Mouse (Mus musculus) frontal cortex, postnatal 14 days (tissue): ENCODE results near the gene Lrig1.

ENCODE experiments used
- DNase-seq, 2 experiments: peaks; one replicate each; pipeline ENCODE4 v3.0.0; 2022; ENCODE audit warnings: low spot score in 2 of 2

Gene Lrig1

GRCm38 (mm10) chr6:94647574-94648430 lies 52.2 kb downstream of the Lrig1 start:
- no peak for DNase-seq

- DNase-seq, result no peak
Observed at GRCm38 (mm10) chr6:94646902-94647301, 53.1 kb downstream of the Lrig1 start.

- no peak for DNase-seq
Observed at GRCm38 (mm10) chr6:94646274-94646863, 53.6 kb downstream of the Lrig1 start.

GRCm38 (mm10) chr6:94645723-94646122 lies 54.2 kb downstream of the Lrig1 start:
- no peak for DNase-seq

GRCm38 (mm10) chr6:94644641-94645040 lies 55.3 kb downstream of the Lrig1 start:
- no peak for DNase-seq

GRCm38 (mm10) chr6:94643989-94644388 lies 56.0 kb downstream of the Lrig1 start:
- no peak for DNase-seq

GRCm38 (mm10) chr6:94642048-94642447 lies 57.9 kb downstream of the Lrig1 start:
- no peak for DNase-seq

GRCm38 (mm10) chr6:94640297-94640696 lies 59.7 kb downstream of the Lrig1 start:
- DNase-seq, result no peak

GRCm38 (mm10) chr6:94637024-94637434 lies 62.9 kb downstream of the Lrig1 start:
- DNase-seq, result no peak

- DNase-seq, result no peak
Observed at GRCm38 (mm10) chr6:94635343-94635742, 64.6 kb downstream of the Lrig1 start.

- no peak for DNase-seq
Observed at GRCm38 (mm10) chr6:94634710-94635109, 65.2 kb downstream of the Lrig1 start.

- DNase-seq, result no peak
Observed at GRCm38 (mm10) chr6:94634274-94634673, 65.7 kb downstream of the Lrig1 start.

GRCm38 (mm10) chr6:94631779-94632082 lies 68.2 kb downstream of the Lrig1 start:
- DNase-seq, result no peak

- no peak for DNase-seq
Observed at GRCm38 (mm10) chr6:94631051-94631778, 68.7 kb downstream of the Lrig1 start.

GRCm38 (mm10) chr6:94628787-94629186 lies 71.2 kb downstream of the Lrig1 start:
- DNase-seq, result no peak

- DNase-seq, result no peak
Observed at GRCm38 (mm10) chr6:94627714-94628595, 72.0 kb downstream of the Lrig1 start.

GRCm38 (mm10) chr6:94626807-94627206 lies 73.2 kb downstream of the Lrig1 start:
- DNase-seq, result no peak

- DNase-seq, result no peak
Observed at GRCm38 (mm10) chr6:94625896-94626295, 74.1 kb downstream of the Lrig1 start.

- DNase-seq, result no peak
Observed at GRCm38 (mm10) chr6:94624543-94624942, 75.4 kb downstream of the Lrig1 start.

GRCm38 (mm10) chr6:94622983-94623382 lies 77.0 kb downstream of the Lrig1 start:
- DNase-seq, result peak; percentile 40 to 67

- no peak for DNase-seq
Observed at GRCm38 (mm10) chr6:94620801-94621301, 79.1 kb downstream of the Lrig1 start.

- DNase-seq, result no peak
Observed at GRCm38 (mm10) chr6:94620287-94620686, 79.7 kb downstream of the Lrig1 start.
